Mouse (Mus musculus) small intestine, adult 2 months (tissue): ENCODE data around the gene Rfx8.

Experiments
- CTCF ChIP-seq: fragments of 200-500 bp; IDR thresholded peaks from 2 replicates; pipeline ENCODE4 v1.5.1; 2012; ENCODE audit warnings: low read depth, mild to moderate bottlenecking, control low read depth, inconsistent platforms, low read length, moderate library complexity, mixed read lengths; ENCODE audit not compliant: insufficient replicate concordance, insufficient read length; ENCODE audit errors: extremely low read depth
- POLR2A ChIP-seq: fragments of 200-500 bp; IDR thresholded peaks from 2 replicates; pipeline ENCODE4 v1.6.1; 2012; ENCODE audit warnings: low read depth, mild to moderate bottlenecking, control low read depth, inconsistent platforms, low read length, moderate library complexity

GRCm38 (mm10) chr1:39729919-39730318 is 9.1 kb upstream of the Rfx8 start:
- TF ChIP-seq CTCF (no peak), POLR2A (no peak)
